Mouse (Mus musculus) liver, adult 2 months (tissue): ENCODE data around the gene Triobp. TPM values are rescaled to one million over a fixed set of nuclear protein-coding genes. Genes with fewer than 3 reads are reported as not detected.
A peak's percentile ranks its signal among the peaks of the same experiment; 100 is the strongest.

Experiments
- DNase-seq: peaks from one replicate; pipeline ENCODE4 v3.0.0-alpha.2; 2011; ENCODE audit warnings: low read depth, low spot score; ENCODE audit errors: extremely low read depth
- H3K27ac ChIP-seq: fragments of 200-500 bp; replicated peaks from 2 replicates; pipeline ENCODE4 v1.5.1; 2012; ENCODE audit warnings: low read depth, mild to moderate bottlenecking, control low read depth, inconsistent platforms, low read length; ENCODE audit not compliant: insufficient read depth
- H3K27me3 ChIP-seq: fragments of 200-500 bp; 2 replicates; pipeline ENCODE4 v1.6.1; 2012; ENCODE audit warnings: mild to moderate bottlenecking, moderate library complexity, low read length, inconsistent platforms; ENCODE audit not compliant: control insufficient read depth, insufficient read depth
- H3K36me3 ChIP-seq: fragments of 200-500 bp; 2 replicates; pipeline ENCODE4 v1.6.1; 2012; ENCODE audit warnings: low read length, inconsistent platforms; ENCODE audit not compliant: control insufficient read depth, insufficient read depth
- H3K4me1 ChIP-seq: fragments of 200-500 bp; 2 replicates; pipeline ENCODE4 v1.6.1; 2011; ENCODE audit warnings: low read length; ENCODE audit not compliant: control insufficient read depth, insufficient read depth
- H3K4me3 ChIP-seq: fragments of 200-500 bp; 2 replicates; pipeline ENCODE4 v1.5.1; 2011; ENCODE audit warnings: low read depth, mild to moderate bottlenecking, control low read depth, low read length, moderate library complexity; ENCODE audit not compliant: insufficient read depth
- H3K79me2 ChIP-seq: fragments of 200-500 bp; 2 replicates; pipeline ENCODE4 v1.6.1; 2012; ENCODE audit warnings: inconsistent platforms, mild to moderate bottlenecking, low read length, moderate library complexity; ENCODE audit not compliant: control insufficient read depth, insufficient read depth
- H3K9ac ChIP-seq: fragments of 200-500 bp; 2 replicates; pipeline ENCODE4 v1.6.1; 2012; ENCODE audit warnings: low read depth, mild to moderate bottlenecking, control low read depth, inconsistent platforms, low read length
- CTCF ChIP-seq: fragments of 200-500 bp; IDR thresholded peaks from 2 replicates; pipeline ENCODE4 v1.5.1; 2011; ENCODE audit warnings: low read depth, low read length, control low read depth
- POLR2A ChIP-seq: fragments of 200-500 bp; IDR thresholded peaks from 2 replicates; pipeline ENCODE4 v1.6.1; 2011; ENCODE audit warnings: low read length, control low read depth; ENCODE audit not compliant: insufficient read depth; ENCODE audit errors: extremely low read depth
- WGBS: fragments of 180-500 bp; shearing (Covaris S2); methylation state at CpG from one replicate; pipeline ENCODE4 v1.1.7; 2018; 5-methylcytosine and 5-hydroxymethylcytosine counted together
- polyA plus RNA-seq: library from polyadenylated mRNA; depleted of rRNA; stranded (reverse); fragments of >200 nt; gene quantifications from 2 replicates; pipeline ENCODE4 v1.2.3, GENCODE M21; 2012
- total RNA-seq: library from RNA; depleted of rRNA; stranded (reverse); fragments of >200 nt; gene quantifications from 2 replicates; pipeline ENCODE4 v1.2.3, GENCODE M21; 2014

Triobp gene
- total and polyA plus RNA-seq, 2 experiments = 11.9 to 19.9 TPM

GRCm38 (mm10) chr15:79018191-79018590 lies 70.7 kb downstream of the Triobp start:
- 73% methylated on average over 4 of the region's 4 CpGs for WGBS
- Histone ChIP-seq H3K4me1 (peaks cover 8% of the 10 kb centered on the region), H3K9ac (no peak overlapping the region), H3K4me3 (no peak overlapping the region), H3K79me2 (no peaks in the 10 kb centered on the region; the same call in 1 of the 2 replicates), H3K27ac (no peak overlapping the region), H3K36me3 (no peaks in the 10 kb centered on the region), H3K27me3 (no peaks in the 10 kb centered on the region)
- no peak for TF ChIP-seq CTCF
- no peak for TF ChIP-seq POLR2A
- no peak for DNase-seq

- Histone ChIP-seq H3K27ac (no peak overlapping the region), H3K9ac (no peak overlapping the region), H3K36me3 (no peaks in the 10 kb centered on the region), H3K4me1 (peaks cover 10% of the 10 kb centered on the region), H3K79me2 (no peaks in the 10 kb centered on the region; the same call in 1 of the 2 replicates), H3K4me3 (no peak overlapping the region), H3K27me3 (no peaks in the 10 kb centered on the region)
- WGBS = 83% methylated on average over 3 of the region's 3 CpGs
- no peak for TF ChIP-seq POLR2A
- TF ChIP-seq CTCF = no peak
- no peak for DNase-seq
Observed at GRCm38 (mm10) chr15:79018886-79019285, 71.4 kb downstream of the Triobp start.

- DNase-seq = peak; percentile 92
- Histone ChIP-seq H3K4me1 (peaks cover 10% of the 10 kb centered on the region), H3K27ac (peak overlapping the region; percentile 80), H3K4me3 (peak overlapping the region; percentile 27), H3K36me3 (no peaks in the 10 kb centered on the region), H3K79me2 (peaks cover 5% of the 10 kb centered on the region; the same call in 1 of the 2 replicates), H3K27me3 (no peaks in the 10 kb centered on the region), H3K9ac (peak overlapping the region; percentile 31)
- 14% methylated on average over 10 of the region's 10 CpGs for WGBS
- TF ChIP-seq CTCF = no peak
Observed at GRCm38 (mm10) chr15:79022671-79023230, 75.2 kb downstream of the Triobp start.

GRCm38 (mm10) chr15:79023366-79023765 lies 75.8 kb downstream of the Triobp start:
- peak overlapping the region; percentile 81 for H3K27ac ChIP-seq
- TF ChIP-seq CTCF = no peak
- TF ChIP-seq POLR2A = no peak
- peak overlapping the region; percentile 1; the same call in 1 of the 2 replicates for H3K4me3 ChIP-seq
- H3K4me1 ChIP-seq = peaks cover 10% of the 10 kb centered on the region
- 6% methylated on average over 1 of the region's 1 CpGs for WGBS
- H3K36me3 ChIP-seq = no peaks in the 10 kb centered on the region
- H3K9ac ChIP-seq = peak overlapping the region; percentile 22
- DNase-seq = peak; percentile 83
- H3K79me2 ChIP-seq = peaks cover 8% of the 10 kb centered on the region; the same call in 1 of the 2 replicates
- no peaks in the 10 kb centered on the region for H3K27me3 ChIP-seq

GRCm38 (mm10) chr15:79025687-79026308 lies 78.3 kb downstream of the Triobp start:
- no peaks in the 10 kb centered on the region for H3K36me3 ChIP-seq
- H3K79me2 ChIP-seq = peaks cover 11% of the 10 kb centered on the region; the same call in 1 of the 2 replicates
- 11% methylated on average over 17 of the region's 18 CpGs for WGBS
- peak overlapping the region; percentile 79 for H3K9ac ChIP-seq
- no peaks in the 10 kb centered on the region for H3K27me3 ChIP-seq
- peak overlapping the region; percentile 97 for H3K27ac ChIP-seq
- peak; percentile 47 for DNase-seq
- TF ChIP-seq CTCF (no peak), POLR2A (0 out of 2 replicates have a peak, but pooled peaks have one; percentile 21)
- peak overlapping the region; percentile 44 for H3K4me3 ChIP-seq
- peaks cover 10% of the 10 kb centered on the region for H3K4me1 ChIP-seq
